Mouse (Mus musculus) CH12.LX (cell line): ENCODE data around the gene Pik3r2. TPM values are rescaled to one million over a fixed set of nuclear protein-coding genes. Genes with fewer than 3 reads are reported as not detected.

ENCODE experiments used
- DNase-seq: peaks from one replicate; pipeline ENCODE4 v3.0.0-alpha.2; 2013; ENCODE audit errors: extremely low read depth
- H3K27ac ChIP-seq: 2 replicates; pipeline ENCODE4 v1.5.1; 2012; ENCODE audit warnings: low read depth, mild to moderate bottlenecking, control low read depth, moderate library complexity; ENCODE audit not compliant: insufficient read depth
- H3K27me3 ChIP-seq: replicated peaks from 2 replicates; pipeline ENCODE3; 2012; ENCODE audit warnings: inconsistent platforms
- H3K36me3 ChIP-seq, 2 experiments: replicated peaks in 1 of 2; 2 replicates each; pipeline versions ENCODE3 to v1.6.1; 2012; ENCODE audit warnings: inconsistent platforms in 1 of 2, low read length in 1 of 2, mild to moderate bottlenecking in 1 of 2, mixed read lengths in 1 of 2, moderate library complexity in 1 of 2; ENCODE audit not compliant: control insufficient read depth in 1 of 2, insufficient read depth in 1 of 2
- H3K4me1 ChIP-seq, 2 experiments: 2 replicates each; pipeline ENCODE4 v1.6.1; 2012; ENCODE audit warnings: inconsistent platforms in 1 of 2, moderate library complexity in 1 of 2; ENCODE audit not compliant: insufficient read depth in 2 of 2, control insufficient read depth in 1 of 2
- H3K4me2 ChIP-seq: 2 replicates; pipeline ENCODE4 v1.6.1; 2012; ENCODE audit warnings: low read depth, mild to moderate bottlenecking, control low read depth; ENCODE audit not compliant: poor library complexity, insufficient read depth, severe bottlenecking
- H3K4me3 ChIP-seq, 3 experiments: fragments of 150-350 bp in 1 of 3; sonication (generic) in 1 of 3; replicated peaks in 1 of 3; 2 replicates each; pipeline versions ENCODE3 to v1.5.1; 2011 to 2012; ENCODE audit warnings: low read depth in 2 of 3, low read length in 2 of 3, mild to moderate bottlenecking in 2 of 3, moderate library complexity in 2 of 3, control low read depth in 1 of 3, improper control_type of control experiment in 1 of 3, inconsistent platforms in 1 of 3, mixed read lengths in 1 of 3; ENCODE audit not compliant: poor library complexity in 1 of 3
- H3K79me2 ChIP-seq: replicated peaks from 2 replicates; pipeline ENCODE4 v1.6.1; 2012; ENCODE audit warnings: mild to moderate bottlenecking, moderate library complexity; ENCODE audit not compliant: control insufficient read depth, poor library complexity, insufficient read depth, severe bottlenecking; ENCODE audit errors: extremely low read depth
- H3K9ac ChIP-seq: 2 replicates; pipeline ENCODE4 v1.6.1; 2012; ENCODE audit warnings: low read depth, mild to moderate bottlenecking, control low read depth, moderate library complexity; ENCODE audit not compliant: insufficient read depth
- H3K9me3 ChIP-seq: replicated peaks from 2 replicates; pipeline ENCODE3; 2012; ENCODE audit warnings: low read length, inconsistent platforms, mixed read lengths
- BHLHE40 ChIP-seq: IDR thresholded peaks from 2 replicates; pipeline ENCODE4 v1.6.1; 2011; ENCODE audit warnings: mild to moderate bottlenecking, low read depth, low read length, improper control_type of control experiment
- CTCF ChIP-seq, 2 experiments: IDR thresholded peaks in 1 of 2; conservative IDR thresholded peaks in 1 of 2; 2 replicates each; pipeline ENCODE4 v1.5.1; 2011 to 2012; ENCODE audit warnings: low read depth in 2 of 2, low read length in 2 of 2, improper control_type of control experiment in 1 of 2, inconsistent platforms in 1 of 2, mild to moderate bottlenecking in 1 of 2, moderate library complexity in 1 of 2
- ELF1 ChIP-seq: IDR thresholded peaks from 2 replicates; pipeline ENCODE4 v1.6.1; 2014; ENCODE audit warnings: low read depth, mild to moderate bottlenecking, inconsistent platforms, low read length, improper control_type of control experiment
- EP300 ChIP-seq: IDR thresholded peaks from 2 replicates; pipeline ENCODE4 v1.6.1; 2011; ENCODE audit warnings: low read length, improper control_type of control experiment
- ETS1 ChIP-seq: conservative IDR thresholded peaks from 2 replicates; pipeline ENCODE4 v1.6.1; 2012; ENCODE audit warnings: low read depth, mild to moderate bottlenecking, inconsistent platforms, low read length, improper control_type of control experiment, moderate library complexity
- GABPA ChIP-seq: IDR thresholded peaks from 2 replicates; pipeline ENCODE4 v1.6.1; 2012; ENCODE audit warnings: low read depth, low read length, improper control_type of control experiment, inconsistent platforms; ENCODE audit not compliant: insufficient replicate concordance
- HCFC1 ChIP-seq: IDR thresholded peaks from 2 replicates; pipeline ENCODE4 v1.6.1; 2012; ENCODE audit warnings: low read depth, mild to moderate bottlenecking, inconsistent platforms, low read length, improper control_type of control experiment
- IRF4 ChIP-seq: IDR thresholded peaks from 2 replicates; pipeline ENCODE4 v1.6.1; 2014; ENCODE audit warnings: low read depth, mild to moderate bottlenecking, inconsistent platforms, low read length, improper control_type of control experiment
- JUND ChIP-seq: conservative IDR thresholded peaks from 2 replicates; pipeline ENCODE4 v1.6.1; 2011; ENCODE audit warnings: low read depth, low read length, improper control_type of control experiment
- MAX ChIP-seq: IDR thresholded peaks from 2 replicates; pipeline ENCODE4 v1.6.1; 2011; ENCODE audit warnings: low read length, improper control_type of control experiment
- MAZ ChIP-seq: IDR thresholded peaks from 2 replicates; pipeline ENCODE4 v1.6.1; 2012; ENCODE audit warnings: low read depth, mild to moderate bottlenecking, inconsistent platforms, low read length, improper control_type of control experiment, moderate library complexity
- MEF2A ChIP-seq: IDR thresholded peaks from 2 replicates; pipeline ENCODE4 v1.6.1; 2014; ENCODE audit warnings: low read depth, mild to moderate bottlenecking, inconsistent platforms, low read length, improper control_type of control experiment, borderline replicate concordance
- MXI1 ChIP-seq: IDR thresholded peaks from 2 replicates; pipeline ENCODE4 v1.6.1; 2011; ENCODE audit warnings: mild to moderate bottlenecking, low read depth, low read length, improper control_type of control experiment
- NELFE ChIP-seq: IDR thresholded peaks from 2 replicates; pipeline ENCODE4 v1.6.1; 2011; ENCODE audit warnings: low read depth, low read length, improper control_type of control experiment
- POLR2A ChIP-seq: IDR thresholded peaks from 2 replicates; pipeline ENCODE4 v1.6.1; 2011; ENCODE audit warnings: low read depth, mild to moderate bottlenecking, improper control_type of control experiment, low read length
- SIN3A ChIP-seq: IDR thresholded peaks from 2 replicates; pipeline ENCODE4 v1.6.1; 2012; ENCODE audit warnings: low read length, improper control_type of control experiment, inconsistent platforms
- TBP ChIP-seq: conservative IDR thresholded peaks from 2 replicates; pipeline ENCODE4 v1.6.1; 2011; ENCODE audit warnings: low read depth, low read length, improper control_type of control experiment
- UBTF ChIP-seq: IDR thresholded peaks from 2 replicates; pipeline ENCODE4 v1.6.1; 2012; ENCODE audit warnings: low read depth, mild to moderate bottlenecking, inconsistent platforms, low read length, improper control_type of control experiment, moderate library complexity
- USF2 ChIP-seq: conservative IDR thresholded peaks from 2 replicates; pipeline ENCODE4 v1.6.1; 2011; ENCODE audit warnings: low read depth, low read length, improper control_type of control experiment
- ZC3H11A ChIP-seq: IDR thresholded peaks from 2 replicates; pipeline ENCODE4 v1.6.1; 2012; ENCODE audit warnings: low read depth, mild to moderate bottlenecking, inconsistent platforms, low read length, improper control_type of control experiment
- dilution Hi-C: fragments of 300-500 bp; cut with MboI; formaldehyde crosslinking; loops from 2 replicates; pipeline ENCODE4 v1.14.3; 2020; ENCODE audit warnings: low sequenced_read_pairs; ENCODE audit not compliant: extremely low pct_unique_long_range_greater_than_20kb, extremely low pct_ligation_motif_present
- in situ Hi-C: fragments of 300-500 bp; cut with MboI; formaldehyde crosslinking; loops from 3 replicates; pipeline ENCODE4 v1.14.3; 2019; ENCODE audit warnings: low sequenced_read_pairs, low pct_ligation_motif_present, low pct_unique_long_range_greater_than_20kb, mixed read lengths
- polyA plus RNA-seq: library from polyadenylated mRNA; unstranded; fragments of >175 nt; gene quantifications from 2 replicates; pipeline ENCODE4 v1.2.1, GENCODE M21; 2012; ENCODE audit warnings: low read depth; ENCODE audit not compliant: insufficient read length
- total RNA-seq, 2 experiments: library from RNA; depleted of rRNA; stranded (reverse); fragments of 300-350 nt in 1 of 2; fragments of >200 nt in 1 of 2; gene quantifications; 2 replicates each; pipeline ENCODE4 v1.2.3; 2012 to 2014

Gene Pik3r2
- total and polyA plus RNA-seq, 3 experiments, result 13.8 to 45.9 (median 25.8) TPM

DNA sequence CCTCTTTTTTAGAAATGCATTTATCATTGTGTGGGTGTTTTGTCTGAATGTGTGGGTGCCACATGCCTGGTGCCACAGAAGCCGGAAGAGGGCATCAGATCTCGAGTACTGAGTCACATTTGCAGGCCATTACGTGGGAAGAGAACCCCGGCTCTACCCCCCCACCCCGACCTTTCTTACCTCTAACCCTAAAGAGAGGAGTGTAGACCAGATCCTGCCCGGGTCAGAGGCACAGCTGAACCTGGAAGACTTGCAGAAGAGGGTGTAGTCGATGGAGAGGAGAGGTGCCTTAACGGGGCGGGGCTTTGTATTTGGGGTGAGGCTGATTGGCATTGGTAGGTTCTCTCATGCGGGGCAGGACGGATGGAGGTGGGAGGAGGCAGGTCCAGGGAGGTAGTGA is 31.7 kb downstream of the Pik3r2 start:
- peaks cover 4 to 49% of the 10 kb centered on the region in 2 experiments for H3K36me3 ChIP-seq
- H3K4me3 ChIP-seq, result no peak overlapping the region
- no peaks in the 10 kb centered on the region for H3K79me2 ChIP-seq
- H3K4me1 ChIP-seq, result peaks cover 5 to 19% of the 10 kb centered on the region in 2 experiments; a peak in 3 of 4 replicates
- H3K27me3 ChIP-seq, result no peaks in the 10 kb centered on the region
- no peak for TF ChIP-seq SIN3A
- no peak for TF ChIP-seq HCFC1
- no peak for TF ChIP-seq ETS1
- TF ChIP-seq UBTF, result no peak
- TF ChIP-seq JUND, result no peak
- TF ChIP-seq NELFE, result no peak
- no peak for TF ChIP-seq ELF1
- TF ChIP-seq MAZ, result no peak
- TF ChIP-seq TBP, result no peak
- no peak for TF ChIP-seq POLR2A
- no peak for TF ChIP-seq GABPA
- no peak for TF ChIP-seq IRF4
- TF ChIP-seq BHLHE40, result no peak
- no peak for TF ChIP-seq MXI1
- no peak for TF ChIP-seq ZC3H11A
- no peak for TF ChIP-seq USF2
- no peak for TF ChIP-seq EP300
- no peak for TF ChIP-seq CTCF (conservative IDR thresholded peaks at IDR 0.05 in 1 of 2, IDR thresholded peaks at IDR 0.05 in 1 of 2; ENCODE audit: low read depth in 2 of 2, low read length in 2 of 2)
- TF ChIP-seq MEF2A, result no peak
- no peak overlapping the region for H3K4me2 ChIP-seq
- in situ Hi-C loops, result no loop called here
- H3K9me3 ChIP-seq, result no peaks in the 10 kb centered on the region
- no peak overlapping the region for H3K27ac ChIP-seq
- dilution Hi-C loops, result no loop called here
- H3K9ac ChIP-seq, result no peak overlapping the region
- no peak for DNase-seq

DNA sequence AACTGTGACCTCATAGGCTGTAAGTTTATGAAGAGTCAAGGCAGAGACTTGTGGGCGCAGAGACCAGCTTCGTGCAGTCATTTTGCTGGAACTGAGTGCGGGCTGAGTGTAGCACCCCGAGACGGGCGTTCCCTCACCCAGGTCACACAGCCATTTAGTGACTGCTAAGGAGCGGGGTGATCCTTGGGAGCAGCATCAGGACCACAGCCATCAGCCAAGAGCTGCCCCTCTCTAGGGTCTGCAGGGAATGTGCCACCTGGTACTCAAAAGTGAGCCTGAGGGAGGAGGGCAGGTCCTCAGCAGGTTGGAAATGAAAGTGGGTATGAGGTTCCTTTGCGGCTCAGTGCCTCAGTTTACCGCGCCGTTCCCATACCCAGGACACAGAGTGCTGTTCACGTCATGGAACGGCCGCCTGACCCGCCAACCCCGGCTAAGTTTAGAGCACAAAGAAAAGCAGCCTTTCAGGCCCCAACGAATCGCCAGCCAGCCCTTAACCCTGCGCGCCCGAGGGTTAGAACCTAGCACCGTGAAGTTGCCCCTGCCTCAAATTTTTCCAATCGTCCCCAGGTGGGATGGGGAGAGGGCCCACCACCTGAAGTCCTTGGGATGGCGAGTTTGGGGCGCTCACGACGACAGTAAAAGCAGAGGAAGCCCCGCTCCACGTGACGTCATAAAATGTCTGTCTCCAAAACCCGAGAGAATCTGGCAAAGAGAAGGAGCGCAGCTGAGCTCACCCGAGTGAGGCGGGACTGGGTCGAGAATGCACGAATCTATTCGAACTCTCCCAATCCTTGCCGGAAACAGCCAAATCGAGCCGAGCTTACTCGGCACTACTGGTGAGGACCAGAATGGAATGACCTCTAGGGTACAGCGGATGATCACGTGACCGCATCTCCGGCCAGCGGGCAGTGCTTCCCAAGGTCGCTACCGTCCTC is 32.6 kb downstream of the Pik3r2 start:
- no peak overlapping the region for H3K4me2 ChIP-seq
- in situ Hi-C loops, result no loop called here
- TF ChIP-seq MAX, result no peak
- no peak for TF ChIP-seq JUND
- no peak for TF ChIP-seq MAZ
- TF ChIP-seq, all 38 proteins: peak for 0
- H3K4me3 ChIP-seq, result no peak overlapping the region
- H3K9me3 ChIP-seq, result no peaks in the 10 kb centered on the region
- H3K36me3 ChIP-seq, result peaks cover 4 to 40% of the 10 kb centered on the region in 2 experiments
- no peak overlapping the region for H3K27ac ChIP-seq
- dilution Hi-C loops, result no loop called here
- H3K79me2 ChIP-seq, result no peaks in the 10 kb centered on the region
- no peaks in the 10 kb centered on the region for H3K27me3 ChIP-seq
- H3K9ac ChIP-seq, result no peak overlapping the region
- H3K4me1 ChIP-seq, result peaks cover 5 to 16% of the 10 kb centered on the region in 2 experiments; a peak in 3 of 4 replicates
- no peak for DNase-seq
